Mouse (Mus musculus): ENCODE data around the gene Vamp8.
A peak's percentile ranks its signal among the peaks of the same experiment; 100 is the strongest.

Vamp8 gene

DNA sequence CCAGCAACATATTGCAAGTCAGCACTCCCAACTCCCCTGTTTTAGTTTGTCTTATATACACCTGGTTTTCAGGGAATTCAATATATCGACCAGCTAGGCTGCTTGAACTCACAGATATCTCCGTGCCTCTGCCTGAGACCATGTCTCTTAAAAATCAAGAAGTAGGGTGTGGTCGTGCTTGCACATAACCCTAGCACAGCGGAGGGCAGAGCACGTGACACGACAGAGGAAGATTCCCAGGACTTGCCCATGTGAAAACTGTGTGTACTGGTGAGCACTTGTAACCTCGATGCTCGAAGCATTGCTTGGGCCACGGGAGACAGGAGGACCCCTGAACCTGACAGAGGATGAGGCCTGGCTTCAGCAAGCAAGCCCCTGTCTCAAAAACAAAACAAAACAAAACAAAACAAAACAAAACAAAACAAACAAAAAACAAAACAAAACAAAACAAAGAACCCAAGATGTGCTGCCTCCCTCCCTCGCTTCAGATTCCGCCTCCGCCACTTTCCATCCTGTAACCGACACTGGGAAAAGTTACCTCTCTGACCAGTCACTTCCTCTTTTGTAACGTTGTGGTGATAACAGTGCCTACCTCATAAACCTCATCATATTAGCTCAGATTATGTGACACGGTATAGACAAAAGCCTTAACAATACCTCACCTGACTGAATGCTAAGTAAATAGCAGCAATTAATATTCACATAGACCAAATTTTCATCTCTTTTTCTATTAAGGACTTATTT is 15.5 kb downstream of the Vamp8 start:
- DNase-seq (ENCODE audit: inconsistent age in 2 of 2, low spot score in 1 of 2): no peak

DNA sequence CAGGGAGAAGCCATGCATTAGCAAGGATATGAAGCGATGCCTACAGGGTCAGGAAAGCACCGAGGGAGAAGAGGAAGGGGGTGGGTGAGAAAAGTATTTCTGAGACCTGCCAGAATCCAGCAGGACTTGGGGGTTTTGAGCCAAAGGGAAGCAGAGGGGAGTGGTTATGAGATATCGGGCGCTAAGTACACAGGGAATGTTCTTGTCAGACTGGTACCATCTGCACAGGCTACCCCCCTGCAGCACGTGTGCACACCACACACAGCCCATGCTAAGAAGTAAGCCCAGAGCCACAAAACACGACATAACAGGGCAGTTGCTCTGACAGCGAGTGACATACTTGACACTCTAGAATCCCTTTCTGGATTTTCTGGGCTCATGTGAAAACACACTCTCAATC is 16.3 kb downstream of the Vamp8 start:
- DNase-seq (ENCODE audit: inconsistent age in 2 of 2, low spot score in 1 of 2): no peak

DNA sequence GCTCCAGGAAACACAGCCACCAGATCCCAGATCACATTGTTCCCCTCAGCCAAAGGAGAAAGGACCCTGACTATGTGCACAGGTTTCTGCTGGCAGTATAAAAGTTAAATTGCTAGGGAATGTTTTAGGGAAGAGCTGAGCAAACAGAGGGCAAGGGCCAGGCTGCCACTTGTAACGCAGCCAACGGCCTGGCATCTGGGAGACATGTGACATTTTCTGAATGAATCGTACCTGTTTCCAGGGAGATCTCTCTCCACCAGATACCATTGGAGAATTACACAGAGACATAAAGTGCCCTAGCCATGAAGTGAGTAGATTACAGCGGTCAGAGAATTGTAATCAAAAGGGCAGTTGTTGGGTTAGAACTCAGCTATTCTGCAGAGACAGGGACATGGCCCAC is 17.3 kb downstream of the Vamp8 start:
- peak in 1 of 2 experiments; percentile 50 for DNase-seq (ENCODE audit: inconsistent age in 2 of 2, low spot score in 1 of 2)

DNA sequence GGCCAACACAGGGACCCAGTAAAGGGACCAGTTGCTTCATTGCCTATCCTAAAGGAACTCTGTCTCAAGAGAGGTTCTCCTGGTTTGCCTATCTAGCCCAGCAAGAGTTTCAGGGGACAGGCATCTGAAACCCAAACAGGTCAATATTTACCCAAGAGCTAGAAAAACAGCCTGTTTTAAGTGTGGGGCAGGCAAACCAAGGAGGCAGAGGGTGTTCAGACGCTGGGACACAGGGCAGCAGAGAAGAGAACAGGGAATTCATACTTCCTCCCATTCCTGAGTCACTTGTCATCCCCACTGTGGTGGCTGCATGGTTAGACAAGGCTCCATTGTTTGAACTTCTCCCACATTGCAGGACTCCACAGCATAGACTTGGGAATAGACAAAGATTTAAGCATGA is 18.9 kb downstream of the Vamp8 start:
- no peak for DNase-seq (ENCODE audit: inconsistent age in 2 of 2, low spot score in 1 of 2)

DNA sequence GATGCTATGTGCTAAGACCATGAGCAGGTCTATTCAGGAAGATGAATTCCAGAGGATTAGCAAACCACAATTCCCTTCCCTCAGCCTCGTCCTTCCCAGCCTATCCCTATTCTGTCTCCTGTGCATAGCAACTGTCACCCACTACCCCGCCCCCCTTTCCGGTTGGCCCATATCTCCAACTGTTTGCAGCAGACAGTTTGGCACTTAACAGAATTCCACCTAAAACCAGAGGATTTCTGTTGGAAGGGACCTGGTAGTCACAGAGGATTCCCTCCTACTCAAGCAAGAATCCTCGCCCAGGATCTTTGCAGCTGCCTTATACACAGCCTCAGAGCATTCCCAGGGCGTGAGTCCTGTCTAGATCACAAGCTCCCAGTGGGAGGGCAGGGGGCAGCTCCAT is 19.4 kb downstream of the Vamp8 start:
- DNase-seq (ENCODE audit: inconsistent age in 2 of 2, low spot score in 1 of 2): no peak

DNA sequence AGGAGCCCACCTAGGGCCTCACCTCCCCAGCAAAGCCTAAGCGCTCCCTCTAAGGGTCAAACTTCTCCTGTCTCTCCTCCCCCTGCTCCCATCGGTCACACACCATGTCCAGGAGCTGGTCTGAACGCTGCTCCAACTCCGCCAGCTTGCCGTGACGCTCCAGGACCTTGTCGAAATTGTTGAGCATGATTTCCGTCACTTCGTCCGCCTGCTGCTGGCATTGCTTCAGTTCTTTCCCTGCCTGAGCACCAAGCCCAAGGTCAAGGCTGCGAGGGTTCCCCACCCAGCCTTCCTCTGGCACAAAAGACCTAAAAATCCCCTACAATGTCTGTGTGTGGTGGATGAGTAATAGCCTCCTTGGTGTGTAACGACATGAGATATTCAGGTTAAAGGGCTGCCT is 20.4 kb downstream of the Vamp8 start:
- DNase-seq (ENCODE audit: inconsistent age in 2 of 2, low spot score in 1 of 2): peak; percentile 90 to 94

DNA sequence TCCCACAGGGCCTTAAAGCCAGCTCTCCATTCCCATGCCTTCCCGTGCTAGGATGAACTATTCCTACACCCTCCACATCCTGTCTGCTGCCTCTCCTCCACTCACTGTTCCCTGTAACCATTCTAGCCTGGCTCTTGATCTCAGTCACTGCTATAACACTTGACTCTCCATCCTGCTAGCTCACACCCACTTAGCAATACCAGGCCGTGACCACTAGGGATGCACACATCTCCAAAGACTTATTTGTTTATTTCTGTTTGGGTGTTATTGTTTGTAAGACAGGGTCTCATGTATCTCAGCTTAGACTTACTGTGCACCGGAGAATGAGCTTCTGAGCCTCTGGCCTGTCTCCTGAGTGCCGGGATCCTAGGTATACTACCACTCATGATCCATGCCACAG is 20.9 kb downstream of the Vamp8 start:
- DNase-seq (ENCODE audit: inconsistent age in 2 of 2, low spot score in 1 of 2): no peak

DNA sequence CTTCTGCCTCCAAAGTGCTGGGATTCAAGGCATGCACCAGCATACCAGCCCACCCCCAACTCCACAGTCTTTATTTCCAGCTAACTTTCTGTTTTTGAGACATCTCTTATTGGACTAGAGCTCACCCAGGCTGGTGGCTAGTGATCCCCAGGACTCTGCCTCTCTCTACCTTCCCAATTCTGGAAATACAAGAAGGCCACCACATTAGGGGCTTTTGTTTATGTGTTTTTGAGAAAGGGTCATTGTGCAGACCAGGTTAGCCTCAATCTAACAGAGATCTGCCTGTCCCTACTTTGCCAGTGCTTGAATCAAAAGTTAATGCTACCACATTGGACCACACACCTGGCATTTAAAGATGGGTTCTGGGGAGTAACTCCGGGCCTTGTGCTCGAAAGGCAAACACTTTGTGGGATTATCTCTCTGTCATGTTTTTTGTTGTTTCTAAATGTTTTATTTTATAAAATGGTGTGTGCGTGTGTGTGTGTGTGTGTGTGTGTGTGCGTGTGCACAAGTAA is 23.0 kb downstream of the Vamp8 start:
- no peak for DNase-seq (ENCODE audit: inconsistent age in 2 of 2, low spot score in 1 of 2)

DNA sequence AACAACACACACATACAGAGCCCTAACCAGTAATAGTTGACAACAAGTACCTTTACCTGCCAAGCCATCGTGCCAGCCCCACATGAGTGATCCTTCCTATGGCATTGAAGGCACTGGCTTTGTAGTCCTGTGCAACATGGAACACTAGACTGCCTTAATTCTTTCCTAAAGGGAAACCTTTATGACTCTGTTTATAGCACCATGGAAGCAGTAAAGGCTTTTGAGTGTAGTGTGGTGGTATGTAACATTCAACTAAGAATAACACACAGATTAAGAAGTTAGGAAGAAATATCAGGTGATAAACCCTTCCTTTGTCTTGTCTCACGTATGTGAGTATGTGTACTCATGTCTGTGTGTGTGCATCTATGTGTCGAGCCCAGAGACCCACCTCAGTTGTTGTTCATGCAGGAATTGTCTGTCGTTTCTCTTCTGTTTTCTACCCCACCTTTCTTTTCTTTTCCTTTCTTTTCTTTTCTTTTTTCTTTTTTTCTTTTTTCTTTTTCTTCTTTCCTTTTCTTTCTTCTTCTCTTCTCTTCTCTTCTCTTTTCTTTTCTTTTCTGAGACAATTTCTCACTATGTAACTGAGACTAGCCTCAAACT is 23.6 kb downstream of the Vamp8 start, which contains the start of gene Rnf181:
Rnf181 (minus strand) TSS at position 113 of the 600 bp plus-strand sequence.
- DNase-seq (ENCODE audit: inconsistent age in 2 of 2, low spot score in 1 of 2): no peak

DNA sequence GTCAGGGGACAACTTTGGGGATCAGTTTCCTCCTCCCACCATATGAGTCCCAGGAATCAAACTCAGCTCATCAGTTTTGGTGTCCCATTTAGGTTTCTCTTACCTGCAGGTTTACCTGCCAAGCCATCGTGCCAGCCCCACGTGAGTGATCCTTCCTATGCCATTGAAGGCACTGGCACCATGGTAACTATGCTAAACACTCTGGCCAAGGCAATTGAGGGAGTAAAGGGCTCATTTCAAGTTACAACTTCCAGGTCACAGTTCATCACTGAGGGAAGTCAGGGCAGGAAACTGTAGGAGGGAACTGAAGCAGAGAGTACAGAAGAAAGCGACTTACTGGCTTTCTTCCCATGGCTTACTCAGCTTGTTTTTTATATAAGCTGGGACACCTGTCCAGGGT is 24.2 kb downstream of the Vamp8 start:
- DNase-seq (ENCODE audit: inconsistent age in 2 of 2, low spot score in 1 of 2): peak in 1 of 2 experiments; percentile 34

DNA sequence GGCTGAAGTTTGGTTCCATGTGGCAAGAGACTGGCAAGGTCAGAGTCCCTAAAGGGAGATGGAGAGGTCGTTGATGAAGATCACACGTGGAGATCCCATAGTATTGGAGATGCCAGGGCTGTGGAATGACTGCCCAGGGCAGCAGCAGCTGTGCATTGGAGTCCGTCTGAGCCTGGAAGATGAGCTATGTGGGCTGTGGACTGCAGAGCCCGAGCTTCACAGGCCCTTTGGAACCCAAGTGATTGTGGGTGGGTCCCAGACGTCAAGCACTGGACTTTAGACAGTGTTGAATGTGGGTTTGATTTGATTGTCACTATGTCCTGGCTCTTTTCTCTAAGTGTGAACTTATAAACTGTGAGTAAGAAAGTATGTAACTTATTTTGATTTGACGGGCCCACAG is 25.5 kb downstream of the Vamp8 start:
- no peak for DNase-seq (ENCODE audit: inconsistent age in 2 of 2, low spot score in 1 of 2)

DNA sequence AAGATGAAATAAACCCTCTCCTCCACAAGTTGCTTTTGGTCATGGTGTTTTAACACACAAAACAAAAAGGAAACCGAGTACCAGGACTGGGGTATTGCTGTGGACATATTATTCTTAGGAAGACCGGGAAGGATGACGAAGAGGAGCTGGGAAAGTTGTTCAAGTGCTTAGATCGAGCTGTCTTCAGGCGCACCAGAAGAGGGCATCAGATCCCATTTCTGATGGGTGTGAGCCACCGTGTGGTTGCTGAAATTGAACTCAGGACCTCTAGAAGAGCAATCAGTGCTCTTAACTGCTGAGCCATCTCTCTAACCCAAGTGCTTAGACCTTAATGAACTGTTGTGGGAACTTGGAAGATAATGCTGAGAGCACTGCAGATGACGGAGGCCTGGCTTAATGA is 26.5 kb downstream of the Vamp8 start:
- DNase-seq (ENCODE audit: inconsistent age in 2 of 2, low spot score in 1 of 2): peak in 1 of 2 experiments; percentile 67

DNA sequence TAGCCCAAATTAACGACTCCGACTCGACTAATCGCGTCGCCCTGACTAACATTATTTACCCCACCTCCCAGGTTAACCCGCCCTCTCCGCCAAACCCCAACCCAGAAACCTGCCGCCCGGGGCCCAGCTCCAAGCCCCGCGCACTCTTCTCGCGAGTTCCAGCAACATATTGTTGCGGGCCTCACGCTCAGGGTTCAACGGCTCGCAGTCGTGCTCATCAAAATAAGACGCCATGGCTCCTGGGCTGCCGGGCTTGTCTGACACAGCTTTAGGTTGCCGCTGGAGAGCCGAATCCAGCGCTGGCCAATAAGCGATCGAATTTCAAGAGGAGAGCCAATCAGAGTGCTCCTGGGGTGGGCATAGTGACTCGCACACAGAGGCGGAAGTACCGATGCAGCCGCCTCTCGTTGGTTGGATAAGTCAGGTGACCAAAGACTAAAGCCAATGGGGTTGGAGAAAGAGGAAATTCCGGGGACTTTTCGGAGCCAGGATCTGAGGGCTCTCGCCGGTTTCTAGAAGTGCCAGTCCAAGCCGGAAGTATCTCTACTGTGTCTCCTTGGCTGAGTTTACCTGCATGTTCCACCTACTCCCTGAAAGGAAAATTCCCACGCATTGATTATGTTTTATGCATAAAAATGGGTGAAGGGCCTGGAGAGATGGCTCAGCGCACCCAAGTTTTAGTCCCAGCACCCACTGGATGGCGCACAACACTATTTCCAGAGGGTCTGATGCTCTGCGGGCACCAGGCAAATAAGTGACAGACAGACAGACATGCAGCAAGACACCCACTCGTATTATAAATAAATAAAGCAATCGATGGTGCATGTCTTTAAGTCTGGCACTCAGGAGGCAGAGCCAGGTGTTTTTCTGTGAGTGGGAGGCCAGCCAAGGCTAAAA is 28.1 kb downstream of the Vamp8 start:
- DNase-seq (ENCODE audit: inconsistent age in 2 of 2, low spot score in 1 of 2): peak; percentile 96 to 98

DNA sequence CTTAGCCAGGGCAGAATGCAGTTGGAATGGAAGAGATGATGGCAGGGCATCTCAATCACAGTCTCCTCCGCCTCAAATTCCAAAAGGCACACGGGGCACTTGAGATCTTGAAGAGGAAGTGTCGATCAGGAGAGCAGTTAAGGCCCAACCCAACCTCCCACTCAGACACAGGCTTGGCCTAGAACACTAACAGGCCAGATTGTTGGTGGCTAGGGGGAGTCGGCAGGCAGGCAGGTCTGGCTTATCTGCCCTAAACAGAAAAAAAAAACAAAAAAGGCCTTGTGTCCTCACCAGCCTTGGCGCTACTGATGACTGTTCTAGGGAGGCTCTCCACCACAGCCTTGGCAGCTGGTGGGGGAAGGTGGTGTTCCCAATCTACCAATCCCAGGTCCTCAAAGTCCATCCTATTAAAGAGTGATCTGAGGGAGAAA is 29.4 kb downstream of the Vamp8 start:
- DNase-seq (ENCODE audit: inconsistent age in 2 of 2, low spot score in 1 of 2): peak; percentile 81 to 91

DNA sequence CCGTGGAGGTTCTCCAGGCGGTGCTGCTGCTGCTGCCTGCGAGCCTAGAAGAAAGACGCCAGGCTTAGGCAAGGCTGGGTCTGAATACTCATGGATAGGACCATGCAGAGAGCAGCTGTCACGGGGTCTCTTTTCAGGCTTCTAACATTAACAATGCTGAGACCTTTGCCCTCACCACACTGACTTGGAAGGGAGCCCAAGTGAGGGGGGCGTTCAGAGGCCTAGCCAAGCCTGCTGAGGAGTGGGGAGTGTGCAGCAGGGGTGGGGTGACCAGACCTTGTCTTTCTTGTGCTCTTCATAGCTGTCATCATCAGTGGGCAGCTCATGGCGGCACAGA is 29.9 kb downstream of the Vamp8 start:
- peak in 1 of 2 experiments; percentile 76 for DNase-seq (ENCODE audit: inconsistent age in 2 of 2, low spot score in 1 of 2)

DNA sequence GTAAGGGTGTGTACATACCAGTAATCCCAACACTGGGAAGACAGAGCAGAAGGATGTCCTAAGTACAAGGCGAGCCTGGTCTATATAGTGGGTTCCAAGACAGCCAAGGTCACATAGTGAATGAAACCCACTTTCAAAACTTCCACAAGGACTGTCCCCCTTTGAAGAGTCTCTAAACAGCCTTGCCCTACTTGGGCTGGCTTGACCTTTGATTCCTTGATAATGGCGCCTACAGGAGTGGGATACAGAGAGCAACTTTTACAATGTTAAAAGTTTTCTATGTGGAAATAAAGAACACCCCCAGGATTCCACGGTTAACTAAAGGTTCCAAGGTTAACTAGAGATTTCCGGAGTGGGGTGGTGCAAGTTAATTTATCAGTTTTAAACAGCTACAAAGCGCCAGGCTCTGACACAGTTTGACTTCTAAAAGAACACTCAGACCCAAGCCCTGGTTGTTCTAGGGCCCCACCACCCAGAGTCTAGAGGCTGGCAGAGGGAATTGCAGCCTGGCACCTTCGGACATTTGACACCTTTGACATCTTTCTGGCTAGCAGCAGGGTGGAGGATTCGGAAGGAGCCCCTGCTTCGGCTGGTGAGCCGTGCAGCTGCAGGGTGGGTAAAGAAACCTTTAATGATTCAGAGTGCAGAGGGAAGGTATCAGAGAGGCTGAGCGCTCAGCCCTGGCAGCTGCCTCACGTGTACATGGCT is 30.5 kb downstream of the Vamp8 start:
- peak; percentile 52 to 80 for DNase-seq (ENCODE audit: inconsistent age in 2 of 2, low spot score in 1 of 2)

DNA sequence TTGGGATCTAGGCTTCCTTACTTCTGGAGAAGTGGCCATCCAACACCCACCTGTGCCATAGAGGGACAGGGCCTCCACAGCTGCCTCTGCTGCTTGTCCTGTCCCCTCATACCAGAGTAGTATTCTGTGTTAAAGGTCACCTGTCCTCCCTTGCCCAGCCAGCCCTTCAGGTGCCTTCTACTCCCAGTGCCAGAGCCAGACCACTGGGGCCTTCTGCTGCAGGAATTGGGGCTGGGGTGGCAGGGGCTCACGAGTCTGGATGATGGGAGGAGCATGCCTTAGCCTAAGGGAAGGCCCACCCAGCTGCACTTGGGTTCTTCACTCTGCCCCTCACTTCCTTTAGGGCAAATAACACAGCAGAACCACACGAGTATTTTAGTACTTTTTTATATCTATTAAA is 31.2 kb downstream of the Vamp8 start:
- no peak for DNase-seq (ENCODE audit: inconsistent age in 2 of 2, low spot score in 1 of 2)

DNA sequence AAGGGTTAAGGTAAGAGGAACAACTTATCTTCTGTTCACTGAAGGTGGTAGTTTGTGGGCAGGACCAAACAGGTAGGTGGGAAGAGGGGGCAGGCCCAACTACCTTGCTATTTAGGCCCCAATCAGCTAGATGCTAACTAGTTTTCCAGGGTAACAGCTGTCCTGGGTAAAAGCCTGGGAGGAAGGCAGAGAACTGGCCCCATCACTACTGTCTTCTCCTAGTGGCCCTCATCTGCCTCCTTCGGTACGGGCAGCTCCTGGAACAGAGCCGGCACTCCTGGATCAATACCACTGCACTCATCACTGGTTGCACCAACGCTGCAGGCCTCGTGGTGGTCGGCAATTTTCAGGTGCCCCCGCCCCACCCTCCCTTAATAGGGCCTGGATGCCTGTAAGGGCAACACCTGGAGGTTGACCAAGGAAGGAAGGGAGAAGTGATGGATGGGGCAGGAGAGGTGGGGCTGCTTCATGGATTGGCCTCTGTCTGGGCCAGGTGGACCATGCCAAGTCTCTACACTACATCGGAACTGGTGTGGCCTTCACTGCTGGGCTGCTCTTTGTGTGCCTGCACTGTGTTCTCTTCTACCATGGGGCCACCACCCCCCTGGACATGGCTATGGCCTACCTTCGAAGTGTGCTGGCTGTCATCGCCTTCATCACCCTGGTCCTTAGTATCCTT is 32.3 kb downstream of the Vamp8 start:
- DNase-seq (ENCODE audit: inconsistent age in 2 of 2, low spot score in 1 of 2): peak in 1 of 2 experiments; percentile 50

DNA sequence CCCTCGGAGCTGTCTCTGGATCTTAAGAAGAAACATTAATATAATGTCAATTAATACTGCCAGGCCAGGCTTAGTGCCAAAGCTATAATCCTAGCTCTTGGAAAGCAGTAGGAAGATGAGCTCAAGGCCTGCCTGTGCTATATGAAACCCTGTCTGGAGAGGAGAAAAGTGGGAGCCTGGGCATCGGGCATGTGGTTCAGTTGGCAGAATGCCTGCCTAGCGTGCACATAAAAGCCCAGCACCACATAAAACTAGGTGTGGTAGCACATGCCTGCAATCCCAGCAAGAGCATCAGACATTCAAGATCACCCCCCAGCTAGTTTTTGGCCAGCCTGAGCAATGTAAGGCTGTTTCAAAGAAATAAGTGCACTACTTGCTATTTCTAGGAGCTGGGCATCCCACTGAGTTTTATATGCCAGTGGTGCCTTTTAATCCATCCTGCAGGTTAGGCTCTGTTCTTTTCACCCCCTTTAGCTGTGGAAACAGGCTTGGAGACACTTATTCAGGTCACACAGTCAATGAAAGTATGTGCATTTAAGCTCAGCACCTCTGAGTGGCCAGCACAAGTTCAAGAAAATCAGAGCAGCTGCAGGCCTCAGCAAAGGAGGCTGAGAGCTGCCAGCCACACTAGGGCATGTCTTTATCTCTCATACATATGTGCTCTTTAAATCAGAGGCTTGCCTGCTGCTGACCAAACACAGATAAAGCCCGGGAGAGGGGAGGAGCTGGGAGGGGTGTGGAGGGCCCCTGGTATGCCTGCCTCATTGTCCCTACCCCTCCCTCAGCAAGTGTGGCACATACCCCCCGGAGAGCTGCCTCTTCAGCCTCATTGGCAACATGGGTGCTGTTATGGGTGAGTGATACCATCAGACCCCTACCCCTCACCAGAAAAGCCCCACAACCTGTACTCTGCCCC is 33.1 kb downstream of the Vamp8 start:
- peak in 1 of 2 experiments; percentile 52 for DNase-seq (ENCODE audit: inconsistent age in 2 of 2, low spot score in 1 of 2)

All from adrenal gland, adult (tissue).